Mouse (Mus musculus) gastrocnemius, adult 2 months (tissue): ENCODE data around the gene Letm1. TPM values are rescaled to one million over a fixed set of nuclear protein-coding genes. Genes with fewer than 3 reads are reported as not detected.

Experiments used
- DNase-seq: peaks from one replicate; pipeline ENCODE4 v3.0.0; 2022
- H3K27ac ChIP-seq: fragments of 200-600 bp; 2 replicates; pipeline ENCODE4 v1.8.1; 2022; ENCODE audit warnings: mild to moderate bottlenecking
- H3K4me3 ChIP-seq: fragments of 200-600 bp; 2 replicates; pipeline ENCODE4 v1.8.1; 2022; ENCODE audit warnings: mild to moderate bottlenecking, moderate library complexity
- CTCF ChIP-seq: fragments of 200-600 bp; IDR thresholded peaks from 2 replicates; pipeline ENCODE4 v1.8.1; 2022; ENCODE audit warnings: antibody characterized with exemption, mild to moderate bottlenecking, moderate library complexity
- intact Hi-C: fragments of 180-260 bp; cut with DNase I; formaldehyde crosslinking; loops from one replicate; pipeline ENCODE4 v1.15.1; 2025
- total RNA-seq, 2 experiments: library from RNA; stranded (reverse); gene quantifications; 2 replicates each; pipeline ENCODE4 v1.2.3; 2021

Gene Letm1
- total RNA-seq, 2 experiments from 2014 or later = 70.4 to 95.2 TPM

- H3K4me3 ChIP-seq = peak overlapping the region; percentile 86
- intact Hi-C loops = no loop called here
- TF ChIP-seq CTCF = no peak
- peak; percentile 49 for DNase-seq
- peak overlapping the region; percentile 78; the same call in 1 of the 2 replicates for H3K27ac ChIP-seq
Measured at GRCm38 (mm10) chr5:33720852-33721490, 61.6 kb downstream of the Letm1 start.

- intact Hi-C loops = no loop called here
- no peak for DNase-seq
- TF ChIP-seq CTCF = no peak
- H3K4me3 ChIP-seq = no peak overlapping the region
- H3K27ac ChIP-seq = no peak overlapping the region
Measured at GRCm38 (mm10) chr5:33718460-33718859, 64.2 kb downstream of the Letm1 start.

- no peak overlapping the region for H3K4me3 ChIP-seq
- DNase-seq = no peak
- no peak overlapping the region for H3K27ac ChIP-seq
- no peak for TF ChIP-seq CTCF
- intact Hi-C loops = no loop called here
Measured at GRCm38 (mm10) chr5:33716467-33716866, 66.2 kb downstream of the Letm1 start.

- Histone ChIP-seq H3K27ac (no peak overlapping the region), H3K4me3 (no peak overlapping the region)
- no peak for DNase-seq
- intact Hi-C loops = no loop called here
- no peak for TF ChIP-seq CTCF
Measured at GRCm38 (mm10) chr5:33715182-33715581, 67.4 kb downstream of the Letm1 start.

- no peak overlapping the region for H3K4me3 ChIP-seq
- no peak for TF ChIP-seq CTCF
- intact Hi-C loops = no loop called here
- DNase-seq = no peak
- no peak overlapping the region for H3K27ac ChIP-seq
Measured at GRCm38 (mm10) chr5:33712550-33712949, 70.1 kb downstream of the Letm1 start.

- Histone ChIP-seq H3K4me3 (no peak overlapping the region), H3K27ac (no peak overlapping the region)
- intact Hi-C loops = no loop called here
- no peak for DNase-seq
- TF ChIP-seq CTCF = no peak
Measured at GRCm38 (mm10) chr5:33709037-33709436, 73.6 kb downstream of the Letm1 start.

- no peak overlapping the region for H3K4me3 ChIP-seq
- intact Hi-C loops = no loop called here
- no peak for TF ChIP-seq CTCF
- DNase-seq = no peak
- H3K27ac ChIP-seq = no peak overlapping the region
Measured at GRCm38 (mm10) chr5:33707163-33707562, 75.5 kb downstream of the Letm1 start.

GRCm38 (mm10) chr5:33706350-33706629 lies 76.3 kb downstream of the Letm1 start:
- Histone ChIP-seq H3K4me3 (no peak overlapping the region), H3K27ac (no peak overlapping the region)
- intact Hi-C loops = no loop called here
- no peak for TF ChIP-seq CTCF
- DNase-seq = no peak

GRCm38 (mm10) chr5:33705612-33706349 lies 76.8 kb downstream of the Letm1 start:
- DNase-seq = no peak
- TF ChIP-seq CTCF = no peak
- intact Hi-C loops = no loop called here
- no peak overlapping the region for H3K4me3 ChIP-seq
- no peak overlapping the region for H3K27ac ChIP-seq

GRCm38 (mm10) chr5:33704945-33705611 lies 77.5 kb downstream of the Letm1 start:
- H3K27ac ChIP-seq = no peak overlapping the region
- no peak for TF ChIP-seq CTCF
- H3K4me3 ChIP-seq = no peak overlapping the region
- DNase-seq = no peak
- intact Hi-C loops = no loop called here

- no peak overlapping the region for H3K4me3 ChIP-seq
- intact Hi-C loops = no loop called here
- no peak for TF ChIP-seq CTCF
- DNase-seq = no peak
- no peak overlapping the region for H3K27ac ChIP-seq
Measured at GRCm38 (mm10) chr5:33703999-33704398, 78.6 kb downstream of the Letm1 start.

- no peak overlapping the region for H3K4me3 ChIP-seq
- intact Hi-C loops = no loop called here
- no peak for TF ChIP-seq CTCF
- H3K27ac ChIP-seq = no peak overlapping the region
- no peak for DNase-seq
Measured at GRCm38 (mm10) chr5:33701832-33702231, 80.8 kb downstream of the Letm1 start.

GRCm38 (mm10) chr5:33700010-33700409 lies 82.6 kb downstream of the Letm1 start:
- H3K4me3 ChIP-seq = no peak overlapping the region
- intact Hi-C loops = no loop called here

More at GRCm38 (mm10) chr5:33700010-33700409, 82.6 kb downstream of the Letm1 start:
- TF ChIP-seq CTCF = no peak
- no peak overlapping the region for H3K27ac ChIP-seq
- DNase-seq = no peak
